Mouse (Mus musculus) neural tube, embryonic 14.5 days (tissue): ENCODE measurements around the gene Thrap3. TPM values are rescaled to one million over a fixed set of nuclear protein-coding genes. Genes with fewer than 3 reads are reported as not detected.

ENCODE experiments used
- ATAC-seq: fragments of 200-750 bp; cut with Nextera tagmentation; 2 replicates; pipeline ENCODE4 v1.8.0; 2017; ENCODE audit warnings: low read depth, mild to moderate bottlenecking, moderate TSS enrichment, moderate library complexity
- H3K27ac ChIP-seq: fragments of 300-500 bp; sonication (generic); 2 replicates; pipeline ENCODE4 v1.5.1; 2014; ENCODE audit warnings: low read depth, mild to moderate bottlenecking, control low read depth, low read length, moderate library complexity, mixed read lengths
- H3K27me3 ChIP-seq: fragments of 300-500 bp; sonication (generic); 2 replicates; pipeline ENCODE4 v1.6.1; 2014; ENCODE audit warnings: low read length; ENCODE audit not compliant: control insufficient read depth, insufficient read depth
- H3K36me3 ChIP-seq: fragments of 300-500 bp; sonication (generic); 2 replicates; pipeline ENCODE4 v1.6.1; 2014; ENCODE audit warnings: low read length, mixed read lengths; ENCODE audit not compliant: control insufficient read depth, insufficient read depth
- H3K4me1 ChIP-seq: fragments of 300-500 bp; sonication (generic); 2 replicates; pipeline ENCODE4 v1.6.1; 2014; ENCODE audit warnings: low read length; ENCODE audit not compliant: control insufficient read depth, insufficient read depth
- H3K4me2 ChIP-seq: fragments of 300-500 bp; sonication (generic); 2 replicates; pipeline ENCODE4 v1.6.1; 2014; ENCODE audit warnings: mild to moderate bottlenecking, low read depth, low read length, control low read depth
- H3K4me3 ChIP-seq: fragments of 300-500 bp; sonication (generic); 2 replicates; pipeline ENCODE4 v1.5.1; 2014; ENCODE audit warnings: low read depth, low read length, control low read depth, mixed read lengths
- H3K9ac ChIP-seq: fragments of 300-500 bp; sonication (generic); replicated peaks from 2 replicates; pipeline ENCODE4 v1.6.1; 2014; ENCODE audit warnings: low read depth, mild to moderate bottlenecking, control low read depth, low read length, mixed read lengths
- H3K9me3 ChIP-seq: fragments of 300-500 bp; sonication (generic); 2 replicates; pipeline ENCODE4 v1.6.1; 2016; ENCODE audit warnings: low read length; ENCODE audit not compliant: control insufficient read depth
- WGBS: fragments of 180-500 bp; shearing (Covaris S2); extraction: QIAGEN DNeasy Blood & Tissue Kit; methylation state at CpG from one replicate; pipeline ENCODE4 v1.1.7; 2014; 5-methylcytosine and 5-hydroxymethylcytosine counted together
- polyA plus RNA-seq: library from polyadenylated mRNA; unstranded; fragments of >200 nt; fragmentation: Nextera tagmentation; extraction: Ambion mirVana; gene quantifications from 2 replicates; pipeline ENCODE4 v1.2.1, GENCODE M21; 2014

Thrap3 gene
- polyA plus RNA-seq, 1 experiment from 2014 or later = 138 TPM

GRCm38 (mm10) chr4:126148161-126148961 is 54.2 kb downstream of the Thrap3 start:
- WGBS = under 1% methylated on average over 37 of the region's 67 CpGs
- ATAC-seq = peak; percentile 28; the same call in 1 of the 2 replicates
- H3K27me3 ChIP-seq = peaks cover 18% of the 10 kb centered on the region
- H3K9ac ChIP-seq = peak overlapping the region; percentile 55
- H3K4me2 ChIP-seq = peak overlapping the region; percentile 60
- H3K27ac ChIP-seq = peak overlapping the region; percentile 22; the same call in 1 of the 2 replicates
- peak overlapping the region; percentile 39 for H3K4me3 ChIP-seq
- H3K9me3 ChIP-seq = no peaks in the 10 kb centered on the region
- H3K36me3 ChIP-seq = no peaks in the 10 kb centered on the region
- peaks cover 12% of the 10 kb centered on the region for H3K4me1 ChIP-seq

GRCm38 (mm10) chr4:126147533-126148160 is 54.9 kb downstream of the Thrap3 start, which contains the start of gene Eva1b:
Eva1b (plus strand) TSS chr4:126147744.
- 2% methylated on average over 24 of the region's 24 CpGs for WGBS
- H3K4me1 ChIP-seq = peaks cover 12% of the 10 kb centered on the region
- H3K36me3 ChIP-seq = no peaks in the 10 kb centered on the region
- peak within 1 kb of the TSS; percentile 22; the same call in 1 of the 2 replicates for H3K27ac ChIP-seq
- H3K9ac ChIP-seq = peak within 1 kb of the TSS; percentile 55
- H3K9me3 ChIP-seq = no peaks in the 10 kb centered on the region
- H3K4me2 ChIP-seq = peak within 1 kb of the TSS; percentile 60
- H3K4me3 ChIP-seq = peak within 1 kb of the TSS; percentile 39
- no peak for ATAC-seq
- peaks cover 18% of the 10 kb centered on the region for H3K27me3 ChIP-seq

- H3K4me2 ChIP-seq = no peak overlapping the region
- no peak for ATAC-seq
- 46% methylated on average over 9 of the region's 9 CpGs for WGBS
These were observed 55.5 kb downstream of the Thrap3 start for GRCm38 (mm10) chr4:126146974-126147532.

GRCm38 (mm10) chr4:126145396-126145795 is 57.2 kb downstream of the Thrap3 start:
- no peak overlapping the region for H3K4me3 ChIP-seq
- ATAC-seq = no peak
- 63% methylated on average over 4 of the region's 4 CpGs for WGBS
- no peak overlapping the region for H3K4me2 ChIP-seq
- peaks cover 18% of the 10 kb centered on the region for H3K27me3 ChIP-seq
- peaks cover 12% of the 10 kb centered on the region for H3K4me1 ChIP-seq
- H3K9ac ChIP-seq = no peak overlapping the region
- no peaks in the 10 kb centered on the region for H3K9me3 ChIP-seq
- no peak overlapping the region for H3K27ac ChIP-seq
- 0 out of 2 replicates have a peak, but pooled peaks cover 2% of the 10 kb centered on the region for H3K36me3 ChIP-seq

More at GRCm38 (mm10) chr4:126146974-126147532, 55.5 kb downstream of the Thrap3 start:
- Histone ChIP-seq H3K9ac (no peak overlapping the region), H3K4me1 (peaks cover 12% of the 10 kb centered on the region), H3K36me3 (no peaks in the 10 kb centered on the region), H3K4me3 (no peak overlapping the region), H3K27me3 (peaks cover 18% of the 10 kb centered on the region), H3K9me3 (no peaks in the 10 kb centered on the region), H3K27ac (no peak overlapping the region)

GRCm38 (mm10) chr4:126141021-126141420 is 61.5 kb downstream of the Thrap3 start:
- Histone ChIP-seq H3K4me3 (no peak overlapping the region), H3K4me2 (no peak overlapping the region), H3K9me3 (no peaks in the 10 kb centered on the region), H3K36me3 (peaks cover 30% of the 10 kb centered on the region; the same call in 1 of the 2 replicates), H3K27me3 (no peaks in the 10 kb centered on the region), H3K9ac (no peak overlapping the region), H3K27ac (no peak overlapping the region), H3K4me1 (no peaks in the 10 kb centered on the region)
- ATAC-seq = no peak
- WGBS = 80% methylated on average over 5 of the region's 5 CpGs

- no peaks in the 10 kb centered on the region for H3K27me3 ChIP-seq
- WGBS = 88% methylated on average over 4 of the region's 4 CpGs
- no peak overlapping the region for H3K4me3 ChIP-seq
- peaks cover 39% of the 10 kb centered on the region; the same call in 1 of the 2 replicates for H3K36me3 ChIP-seq
- H3K9ac ChIP-seq = no peak overlapping the region
- ATAC-seq = no peak
- no peak overlapping the region for H3K27ac ChIP-seq
- no peaks in the 10 kb centered on the region for H3K9me3 ChIP-seq
- H3K4me2 ChIP-seq = no peak overlapping the region
- no peaks in the 10 kb centered on the region for H3K4me1 ChIP-seq
These were observed 64.8 kb downstream of the Thrap3 start for GRCm38 (mm10) chr4:126137773-126138172.

- Histone ChIP-seq H3K36me3 (peaks cover 44% of the 10 kb centered on the region), H3K27ac (no peak overlapping the region), H3K4me1 (peaks cover 14% of the 10 kb centered on the region), H3K9me3 (no peaks in the 10 kb centered on the region), H3K4me2 (no peak overlapping the region), H3K9ac (no peak overlapping the region), H3K4me3 (no peak overlapping the region), H3K27me3 (no peaks in the 10 kb centered on the region)
- no peak for ATAC-seq
- 94% methylated on average over 4 of the region's 4 CpGs for WGBS
These were observed 67.9 kb downstream of the Thrap3 start for GRCm38 (mm10) chr4:126134639-126135038.

GRCm38 (mm10) chr4:126134236-126134635 is 68.3 kb downstream of the Thrap3 start:
- no peaks in the 10 kb centered on the region for H3K9me3 ChIP-seq
- H3K36me3 ChIP-seq = peaks cover 45% of the 10 kb centered on the region
- H3K9ac ChIP-seq = no peak overlapping the region
- no peak for ATAC-seq
- no peaks in the 10 kb centered on the region for H3K27me3 ChIP-seq
- no peak overlapping the region for H3K27ac ChIP-seq
- H3K4me3 ChIP-seq = no peak overlapping the region
- WGBS = 91% methylated on average over 4 of the region's 4 CpGs
- no peak overlapping the region for H3K4me2 ChIP-seq
- H3K4me1 ChIP-seq = peaks cover 14% of the 10 kb centered on the region
